Mouse (Mus musculus) heart, adult 11 months (tissue): ENCODE results near the gene Rspo1.
"Not testable (repeated sequence)": the region's sequence is repeated elsewhere in the genome, so short reads cannot be mapped to it uniquely, and the experiment has no call there.

ENCODE experiments used
- DNase-seq: peaks from one replicate; pipeline ENCODE4 v3.0.0; 2022

The Rspo1 gene

GRCm38 (mm10) chr4:124985671-124986602 is at the start of gene Rspo1:
TSS of gene Rspo1 (plus strand) at chr4:124986430.
- DNase-seq: peak; percentile 93

- peak; percentile 100 for DNase-seq
Measured at GRCm38 (mm10) chr4:124936613-124937471, 49.4 kb upstream of the Rspo1 start, which contains the start of gene 9930104L06Rik. TSS of gene 9930104L06Rik (plus strand) at chr4:124937048.

GRCm38 (mm10) chr4:124939211-124939610 is 47.0 kb upstream of the Rspo1 start, which contains the start of gene Cdca8:
TSS of gene Cdca8 (minus strand) at chr4:124939311.
- not testable (repeated sequence) for DNase-seq

- DNase-seq: peak; percentile 90
Measured at GRCm38 (mm10) chr4:124943022-124943421, 43.2 kb upstream of the Rspo1 start.

- DNase-seq: peak; percentile 81
Measured at GRCm38 (mm10) chr4:124943781-124944180, 42.4 kb upstream of the Rspo1 start.

GRCm38 (mm10) chr4:124944961-124945360 is 41.3 kb upstream of the Rspo1 start:
- DNase-seq: no peak

GRCm38 (mm10) chr4:124949488-124949887 is 36.7 kb upstream of the Rspo1 start:
- peak; percentile 79 for DNase-seq

GRCm38 (mm10) chr4:124950181-124951035 is 35.8 kb upstream of the Rspo1 start:
- peak; percentile 86 for DNase-seq

GRCm38 (mm10) chr4:124951036-124951433 is 35.2 kb upstream of the Rspo1 start:
- DNase-seq: no peak

- peak; percentile 92 for DNase-seq
Measured at GRCm38 (mm10) chr4:124953546-124953945, 32.7 kb upstream of the Rspo1 start.

GRCm38 (mm10) chr4:124957284-124957683 is 28.9 kb upstream of the Rspo1 start:
- peak; percentile 93 for DNase-seq

GRCm38 (mm10) chr4:124959062-124959461 is 27.2 kb upstream of the Rspo1 start:
- peak; percentile 97 for DNase-seq

- peak; percentile 84 for DNase-seq
Measured at GRCm38 (mm10) chr4:124960940-124961339, 25.3 kb upstream of the Rspo1 start.

GRCm38 (mm10) chr4:124962576-124962975 is 23.7 kb upstream of the Rspo1 start:
- no peak for DNase-seq

GRCm38 (mm10) chr4:124964912-124965599 is 21.2 kb upstream of the Rspo1 start:
- DNase-seq: no peak

GRCm38 (mm10) chr4:124968711-124969110 is 17.5 kb upstream of the Rspo1 start:
- DNase-seq: peak; percentile 80

GRCm38 (mm10) chr4:124969219-124969848 is 16.9 kb upstream of the Rspo1 start:
- peak; percentile 80 for DNase-seq

- DNase-seq: peak; percentile 71
Measured at GRCm38 (mm10) chr4:124970194-124970593, 16.0 kb upstream of the Rspo1 start.

GRCm38 (mm10) chr4:124970677-124971076 is 15.6 kb upstream of the Rspo1 start:
- DNase-seq: no peak

GRCm38 (mm10) chr4:124971094-124971493 is 15.1 kb upstream of the Rspo1 start:
- no peak for DNase-seq

- no peak for DNase-seq
Measured at GRCm38 (mm10) chr4:124972316-124972715, 13.9 kb upstream of the Rspo1 start.
